Comparison of ENCODE assay signal across 8 mouse cellular contexts in the genomic region with DNA sequence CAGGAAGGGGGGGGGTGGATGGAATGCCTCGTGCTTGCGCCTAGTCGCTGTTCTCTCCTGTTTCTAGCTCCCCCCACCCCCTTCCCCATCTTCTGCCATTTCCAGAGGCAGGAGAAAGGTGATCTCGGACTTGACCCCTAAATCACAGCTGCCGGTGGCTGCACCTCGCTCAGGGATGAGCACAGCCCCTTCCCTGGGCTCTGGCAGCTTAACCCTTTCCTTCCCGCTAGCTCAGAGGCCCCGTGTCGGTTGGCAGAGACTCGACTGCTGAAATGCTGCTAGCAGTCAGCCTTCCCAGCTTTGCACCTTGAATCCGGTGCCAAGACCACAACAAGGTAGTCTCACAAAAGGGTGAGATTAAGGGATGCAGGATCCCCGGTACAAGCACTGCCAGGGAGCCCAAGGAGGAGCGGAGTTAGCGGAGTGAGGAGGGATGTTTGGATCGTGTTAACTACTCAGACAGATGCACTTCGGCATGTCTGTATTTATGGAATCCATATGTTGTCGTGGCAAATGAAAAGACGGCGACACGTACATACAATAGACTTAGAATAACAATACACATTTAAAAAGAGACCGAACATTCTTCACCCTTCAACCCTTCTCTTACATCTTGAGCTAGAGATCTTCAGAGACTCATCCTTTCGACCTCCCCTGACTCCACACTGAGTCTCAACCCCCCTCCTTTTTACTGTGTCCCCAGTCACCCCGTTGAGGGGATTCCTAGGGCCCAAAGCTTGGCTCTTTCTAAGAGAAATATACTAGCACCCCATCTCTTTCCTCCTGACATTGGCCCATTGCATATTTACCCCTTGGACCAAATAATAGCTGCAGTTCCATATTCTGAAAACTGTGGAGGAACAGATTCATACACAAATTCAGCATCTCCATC.
A peak's percentile ranks its signal among the peaks of the same experiment; 100 is the strongest.
DNase-seq lines count a peak whose midpoint lies in the region; ATAC-seq and TF ChIP-seq lines count a peak whose summit lies in the region.

No protein-coding gene starts in this region.

- H3K4me1 ChIP-seq in E14TG2a.4 (replicated peaks; ENCODE audit: low read depth, low read length): peaks cover 59% of the 10 kb centered on the region
- H3K4me1 ChIP-seq in forebrain, embryonic 13.5 days: peaks cover 52% of the 10 kb centered on the region
- peaks cover 23% of the 10 kb centered on the region for H3K4me1 ChIP-seq in liver, embryonic 13.5 days (replicated peaks)

- peak overlapping the region; percentile 11 for H3K27ac ChIP-seq in forebrain, embryonic 13.5 days
- no peak overlapping the region for H3K27ac ChIP-seq in liver, embryonic 13.5 days

- no peak for ATAC-seq in forebrain, embryonic 13.5 days
- ATAC-seq in liver, embryonic 13.5 days (ENCODE audit: low read depth): no peak

- H3K4me3 ChIP-seq in E14TG2a.4 (replicated peaks; ENCODE audit: low read length): peak overlapping the region; percentile 58
- peak overlapping the region; percentile 18 for H3K4me3 ChIP-seq in forebrain, embryonic 13.5 days
- H3K4me3 ChIP-seq in liver, embryonic 13.5 days (replicated peaks): peak overlapping the region; percentile 18

- WGBS in forebrain, embryonic 13.5 days: 1% methylated on average over 23 of the region's 23 CpGs
- 5% methylated on average over 20 of the region's 23 CpGs for WGBS in liver, embryonic 13.5 days (ENCODE audit: insufficient replicate concordance)

- peak overlapping the region; percentile 49 for H3K4me2 ChIP-seq in forebrain, embryonic 13.5 days
- peak overlapping the region; percentile 44 for H3K4me2 ChIP-seq in liver, embryonic 13.5 days

- TF ChIP-seq CTCF in E14TG2a.4 (conservative IDR thresholded peaks at IDR 0.05; ENCODE audit: low read length): no peak

- H3K9me3 ChIP-seq in E14TG2a.4 (ENCODE audit: low read length): no peaks in the 10 kb centered on the region
- no peaks in the 10 kb centered on the region for H3K9me3 ChIP-seq in forebrain, embryonic 13.5 days (replicated peaks)
- H3K9me3 ChIP-seq in liver, embryonic 13.5 days (replicated peaks): no peaks in the 10 kb centered on the region

- peak overlapping the region; percentile 56 for H3K9ac ChIP-seq in forebrain, embryonic 13.5 days
- H3K9ac ChIP-seq in liver, embryonic 13.5 days: no peak overlapping the region

- DNase-seq in adrenal gland, postnatal 14 days: peak; percentile 38
- DNase-seq in adrenal gland, postnatal 4 days (ENCODE audit: low spot score in 2 of 2): no peak
- no peak for DNase-seq in liver, embryonic 13.5 days
- DNase-seq in urinary bladder, adult 2 months (ENCODE audit: low spot score): no peak
- no peak for DNase-seq in urinary bladder, postnatal 14 days (ENCODE audit: low spot score)
- DNase-seq in kidney, postnatal 36 days: no peak

- no peaks in the 10 kb centered on the region for H3K36me3 ChIP-seq in E14TG2a.4 (ENCODE audit: insufficient read depth, low read length)
- no peaks in the 10 kb centered on the region for H3K36me3 ChIP-seq in forebrain, embryonic 13.5 days (ENCODE audit: poor library complexity, severe bottlenecking)
- no peaks in the 10 kb centered on the region for H3K36me3 ChIP-seq in liver, embryonic 13.5 days

- H3K27me3 ChIP-seq in E14TG2a.4 (ENCODE audit: insufficient read depth, low read length): peaks cover 80% of the 10 kb centered on the region
- peaks cover 77% of the 10 kb centered on the region for H3K27me3 ChIP-seq in forebrain, embryonic 13.5 days
- H3K27me3 ChIP-seq in liver, embryonic 13.5 days: peaks cover 98% of the 10 kb centered on the region
